Mouse (Mus musculus) forebrain, embryonic 15.5 days (tissue): ENCODE data around the gene Pdik1l. TPM values are rescaled to one million over a fixed set of nuclear protein-coding genes. Genes with fewer than 3 reads are reported as not detected.
"Not testable (repeated sequence)": the region's sequence is repeated elsewhere in the genome, so short reads cannot be mapped to it uniquely, and the experiment has no call there.

Experiments
- ATAC-seq: fragments of 200-750 bp; cut with Nextera tagmentation; replicated peaks from 2 replicates; pipeline ENCODE4 v1.8.0; 2017; ENCODE audit warnings: mild to moderate bottlenecking, moderate TSS enrichment, moderate library complexity
- H3K27ac ChIP-seq: fragments of 300-500 bp; sonication (generic); replicated peaks from 2 replicates; pipeline ENCODE4 v1.5.1; 2015; ENCODE audit warnings: mild to moderate bottlenecking, inconsistent platforms
- H3K27me3 ChIP-seq: fragments of 300-500 bp; sonication (generic); 2 replicates; pipeline ENCODE4 v1.6.1; 2015; ENCODE audit warnings: inconsistent platforms
- H3K36me3 ChIP-seq: fragments of 300-500 bp; sonication (generic); 2 replicates; pipeline ENCODE4 v1.6.1; 2015; ENCODE audit warnings: mild to moderate bottlenecking, inconsistent platforms
- H3K4me1 ChIP-seq: fragments of 300-500 bp; sonication (generic); 2 replicates; pipeline ENCODE4 v1.6.1; 2015; ENCODE audit warnings: inconsistent platforms
- H3K4me2 ChIP-seq: fragments of 300-500 bp; sonication (generic); replicated peaks from 2 replicates; pipeline ENCODE4 v1.6.1; 2015; ENCODE audit warnings: mild to moderate bottlenecking, inconsistent platforms
- H3K4me3 ChIP-seq: fragments of 300-500 bp; sonication (generic); 2 replicates; pipeline ENCODE4 v1.5.1; 2015; ENCODE audit warnings: mild to moderate bottlenecking, inconsistent platforms
- H3K9ac ChIP-seq: fragments of 300-500 bp; sonication (generic); replicated peaks from 2 replicates; pipeline ENCODE4 v1.6.1; 2015; ENCODE audit warnings: mild to moderate bottlenecking, inconsistent platforms
- H3K9me3 ChIP-seq: fragments of 300-500 bp; sonication (generic); 2 replicates; pipeline ENCODE4 v1.6.1; 2016; ENCODE audit warnings: inconsistent platforms
- WGBS: fragments of 180-500 bp; shearing (Covaris S2); methylation state at CpG from one replicate; pipeline ENCODE4 v1.1.7; 2015; ENCODE audit warnings: mixed read lengths; 5-methylcytosine and 5-hydroxymethylcytosine counted together
- polyA plus RNA-seq: library from polyadenylated mRNA; unstranded; fragments of >200 nt; fragmentation: Nextera tagmentation; extraction: Ambion mirVana; gene quantifications from 2 replicates; pipeline ENCODE4 v1.2.1, GENCODE M21; 2015

The Pdik1l gene
- polyA plus RNA-seq, 1 experiment from 2014 or later = 41.0 TPM

- ATAC-seq = no peak
- WGBS = 92% methylated on average over 4 of the region's 4 CpGs
Measured at GRCm38 (mm10) chr4:134296523-134296922, 8.8 kb upstream of the Pdik1l start.

GRCm38 (mm10) chr4:134296096-134296495 lies 8.4 kb upstream of the Pdik1l start:
- not testable (repeated sequence) for H3K36me3 ChIP-seq, H3K9me3 ChIP-seq, H3K27me3 ChIP-seq, H3K4me2 ChIP-seq, H3K27ac ChIP-seq, H3K4me1 ChIP-seq, H3K9ac ChIP-seq, ATAC-seq, H3K4me3 ChIP-seq
- 89% methylated on average over 4 of the region's 4 CpGs for WGBS

More at GRCm38 (mm10) chr4:134296523-134296922, 8.8 kb upstream of the Pdik1l start:
- no peaks in the 10 kb centered on the region for H3K4me1 ChIP-seq
- H3K4me2 ChIP-seq = no peak overlapping the region
- no peaks in the 10 kb centered on the region for H3K36me3 ChIP-seq
- H3K9ac ChIP-seq = no peak overlapping the region
- H3K4me3 ChIP-seq = no peak overlapping the region
- H3K27me3 ChIP-seq = no peaks in the 10 kb centered on the region
- H3K9me3 ChIP-seq = no peaks in the 10 kb centered on the region
- H3K27ac ChIP-seq = no peak overlapping the region

GRCm38 (mm10) chr4:134293692-134294163 lies 6.0 kb upstream of the Pdik1l start:
- Histone ChIP-seq H3K4me3 (no peak overlapping the region), H3K4me1 (peaks cover 3% of the 10 kb centered on the region; the same call in 1 of the 2 replicates), H3K27me3 (no peaks in the 10 kb centered on the region), H3K9ac (no peak overlapping the region), H3K27ac (no peak overlapping the region), H3K9me3 (no peaks in the 10 kb centered on the region), H3K36me3 (no peaks in the 10 kb centered on the region), H3K4me2 (no peak overlapping the region)
- ATAC-seq = no peak
- 76% methylated on average over 9 of the region's 9 CpGs for WGBS

- H3K27ac ChIP-seq = no peak overlapping the region
- no peaks in the 10 kb centered on the region for H3K9me3 ChIP-seq
- no peaks in the 10 kb centered on the region for H3K27me3 ChIP-seq
- no peak for ATAC-seq
- WGBS = 77% methylated on average over 18 of the region's 18 CpGs
- H3K4me1 ChIP-seq = peaks cover 8% of the 10 kb centered on the region
- no peaks in the 10 kb centered on the region for H3K36me3 ChIP-seq
- H3K4me3 ChIP-seq = no peak overlapping the region
- no peak overlapping the region for H3K9ac ChIP-seq
- no peak overlapping the region for H3K4me2 ChIP-seq
Measured at GRCm38 (mm10) chr4:134293061-134293691, 5.5 kb upstream of the Pdik1l start.

- Histone ChIP-seq H3K27me3 (no peaks in the 10 kb centered on the region), H3K9ac (no peak overlapping the region), H3K4me1 (peaks cover 10% of the 10 kb centered on the region), H3K36me3 (no peaks in the 10 kb centered on the region), H3K4me3 (no peak overlapping the region), H3K9me3 (no peaks in the 10 kb centered on the region), H3K4me2 (no peak overlapping the region), H3K27ac (no peak overlapping the region)
- 18% methylated on average over 7 of the region's 7 CpGs for WGBS
- ATAC-seq = no peak
Measured at GRCm38 (mm10) chr4:134292067-134292466, 4.4 kb upstream of the Pdik1l start.

- 51% methylated on average over 11 of the region's 11 CpGs for whole genome bisulfite sequencing
- peak overlapping the region; percentile 97 for H3K9ac ChIP-seq
Measured at GRCm38 (mm10) chr4:134288397-134289256, 932 bp upstream of the Pdik1l start.

GRCm38 (mm10) chr4:134287168-134287564 lies 529 bp downstream of the Pdik1l start:
- Histone ChIP-seq H3K27me3 (no peaks in the 10 kb centered on the region), H3K4me1 (peaks cover 21% of the 10 kb centered on the region), H3K36me3 (peaks cover 19% of the 10 kb centered on the region), H3K9ac (peak overlapping the region; percentile 97), H3K27ac (peak overlapping the region; percentile 100), H3K4me2 (peak overlapping the region; percentile 75), H3K9me3 (no peaks in the 10 kb centered on the region), H3K4me3 (peak overlapping the region; percentile 84)
- ATAC-seq = peak; percentile 97
- 1% methylated on average over 58 of the region's 59 CpGs for WGBS

More at GRCm38 (mm10) chr4:134288397-134289256, 932 bp upstream of the Pdik1l start:
- Histone ChIP-seq H3K36me3 (peaks cover 5% of the 10 kb centered on the region), H3K4me3 (peak overlapping the region; percentile 84), H3K4me1 (peaks cover 21% of the 10 kb centered on the region), H3K9me3 (no peaks in the 10 kb centered on the region), H3K27me3 (no peaks in the 10 kb centered on the region), H3K4me2 (peak overlapping the region; percentile 65), H3K27ac (peak overlapping the region; percentile 100)
- no peak for ATAC-seq

GRCm38 (mm10) chr4:134286226-134287167 lies 1.2 kb downstream of the Pdik1l start:
- ATAC-seq = peak; percentile 41
- peaks cover 21% of the 10 kb centered on the region for H3K4me1 ChIP-seq
- H3K4me3 ChIP-seq = peak overlapping the region; percentile 84
- H3K9me3 ChIP-seq = no peaks in the 10 kb centered on the region
- peak overlapping the region; percentile 75 for H3K4me2 ChIP-seq
- H3K9ac ChIP-seq = peak overlapping the region; percentile 95
- peak overlapping the region; percentile 100 for H3K27ac ChIP-seq
- H3K27me3 ChIP-seq = no peaks in the 10 kb centered on the region
- 2% methylated on average over 59 of the region's 59 CpGs for WGBS
- peaks cover 25% of the 10 kb centered on the region for H3K36me3 ChIP-seq

GRCm38 (mm10) chr4:134284942-134285341 lies 2.8 kb downstream of the Pdik1l start:
- Histone ChIP-seq H3K4me2 (no peak overlapping the region), H3K36me3 (peaks cover 39% of the 10 kb centered on the region), H3K4me1 (peaks cover 21% of the 10 kb centered on the region), H3K9me3 (no peaks in the 10 kb centered on the region), H3K4me3 (no peak overlapping the region), H3K9ac (no peak overlapping the region), H3K27ac (no peak overlapping the region), H3K27me3 (no peaks in the 10 kb centered on the region)
- 91% methylated on average over 2 of the region's 2 CpGs for WGBS
- ATAC-seq = no peak

GRCm38 (mm10) chr4:134273417-134274345 lies 14.0 kb downstream of the Pdik1l start:
- WGBS = 7% methylated on average over 14 of the region's 14 CpGs
- Histone ChIP-seq H3K36me3 (peaks cover 29% of the 10 kb centered on the region), H3K27me3 (no peaks in the 10 kb centered on the region), H3K27ac (no peak overlapping the region), H3K4me2 (no peak overlapping the region), H3K9me3 (no peaks in the 10 kb centered on the region), H3K4me1 (no peaks in the 10 kb centered on the region), H3K9ac (no peak overlapping the region), H3K4me3 (no peak overlapping the region)
- no peak for ATAC-seq
